Mouse (Mus musculus) left cerebral cortex, adult 2 months (tissue): ENCODE measurements around the gene Tpt1. TPM values are rescaled to one million over a fixed set of nuclear protein-coding genes. Genes with fewer than 3 reads are reported as not detected.

Experiments used
- DNase-seq, 2 experiments: peaks; one replicate each; pipeline ENCODE4 v3.0.0; 2021 to 2022; ENCODE audit warnings: low spot score in 2 of 2, mixed read lengths in 1 of 2; ENCODE audit errors: extremely low spot score in 1 of 2
- H3K27ac ChIP-seq: fragments of 200-600 bp; 2 replicates; pipeline ENCODE4 v1.8.1; 2022
- H3K4me3 ChIP-seq: fragments of 200-600 bp; 2 replicates; pipeline ENCODE4 v1.8.1; 2022
- CTCF ChIP-seq: fragments of 200-600 bp; IDR thresholded peaks from 2 replicates; pipeline ENCODE4 v1.8.1; 2022; ENCODE audit warnings: antibody characterized with exemption, mild to moderate bottlenecking, moderate library complexity
- intact Hi-C: fragments of 180-260 bp; cut with DNase I; formaldehyde crosslinking; loops from one replicate; pipeline ENCODE4 v1.15.1; 2025
- long read RNA-seq, 2 experiments: library from polyadenylated mRNA; stranded (forward); transcript quantifications; one replicate each; pipeline ENCODE4 v2.0.0; 2021; ENCODE audit warnings: borderline mapping rate in 2 of 2
- total RNA-seq, 2 experiments: library from RNA; stranded (reverse); gene quantifications; 2 replicates each; pipeline ENCODE4 v1.2.3; 2021

Tpt1 gene
- total RNA-seq: 100 to 1,000 TPM; 975 to 978 TPM
- long read RNA-seq, experiment 1, transcript Tpt1-201 (6 exons, 1,169 nt): major isoform, 131 of 153 reads
- long read RNA-seq, experiment 1, transcript Tpt1-208 (4 exons, 762 nt): minor isoform, 7 of 153 reads
- long read RNA-seq, experiment 1, partial matches to known transcripts: 6 of 153 reads
- long read RNA-seq, experiment 1, other reads (novel, unspliced or antisense): 9 of 153 reads
- long read RNA-seq, experiment 2, transcript Tpt1-201 (6 exons, 1,169 nt): major isoform, 101 of 117 reads
- long read RNA-seq, experiment 2, partial matches to known transcripts: 3 of 117 reads
- long read RNA-seq, experiment 2, other reads (novel, unspliced or antisense): 9 of 117 reads

- Histone ChIP-seq H3K27ac (peak within 1 kb of the TSS; percentile 99), H3K4me3 (peak within 1 kb of the TSS; percentile 98)
- TF ChIP-seq CTCF: no peak
- peak; percentile 99 for DNase-seq
- intact Hi-C loops: loop anchor here (2.0 to 10.0 kb wide), 2 partner anchors 58 to 570 kb away; partner anchors contain the start of genes Slc25a30 and Tsc22d1
Observed at GRCm38 (mm10) chr14:75844867-75845697, at the start of gene Tpt1. Gene Tpt1, plus strand, starts transcription at chr14:75845093.

GRCm38 (mm10) chr14:75795918-75796317, 49.0 kb upstream of the Tpt1 start:
- Histone ChIP-seq H3K4me3 (no peak overlapping the region), H3K27ac (no peak overlapping the region)
- TF ChIP-seq CTCF: no peak
- intact Hi-C loops: no loop called here
- DNase-seq: no peak

GRCm38 (mm10) chr14:75797769-75798386, 47.0 kb upstream of the Tpt1 start:
- no peak overlapping the region for H3K4me3 ChIP-seq
- intact Hi-C loops: no loop called here
- no peak overlapping the region for H3K27ac ChIP-seq
- no peak for TF ChIP-seq CTCF
- DNase-seq: no peak

- no peak for DNase-seq
- TF ChIP-seq CTCF: no peak
- H3K27ac ChIP-seq: no peak overlapping the region
- H3K4me3 ChIP-seq: no peak overlapping the region
- intact Hi-C loops: no loop called here
Observed at GRCm38 (mm10) chr14:75807800-75808199, 37.1 kb upstream of the Tpt1 start.

- no peak overlapping the region for H3K27ac ChIP-seq
- TF ChIP-seq CTCF: no peak
- no peak for DNase-seq
- no peak overlapping the region for H3K4me3 ChIP-seq
- intact Hi-C loops: no loop called here
Observed at GRCm38 (mm10) chr14:75809931-75810330, 35.0 kb upstream of the Tpt1 start.

- intact Hi-C loops: no loop called here
- DNase-seq: no peak
- TF ChIP-seq CTCF: no peak
- Histone ChIP-seq H3K4me3 (no peak overlapping the region), H3K27ac (no peak overlapping the region)
Observed at GRCm38 (mm10) chr14:75818528-75818927, 26.4 kb upstream of the Tpt1 start.

- intact Hi-C loops: no loop called here
- H3K4me3 ChIP-seq: no peak overlapping the region
- no peak for TF ChIP-seq CTCF
- DNase-seq: no peak
- H3K27ac ChIP-seq: no peak overlapping the region
Observed at GRCm38 (mm10) chr14:75819341-75819740, 25.6 kb upstream of the Tpt1 start.

- Histone ChIP-seq H3K4me3 (no peak overlapping the region), H3K27ac (no peak overlapping the region)
- DNase-seq: no peak
- TF ChIP-seq CTCF: no peak
- intact Hi-C loops: no loop called here
Observed at GRCm38 (mm10) chr14:75820007-75820406, 24.9 kb upstream of the Tpt1 start.

GRCm38 (mm10) chr14:75826851-75827410, 18.0 kb upstream of the Tpt1 start:
- Histone ChIP-seq H3K4me3 (no peak overlapping the region), H3K27ac (no peak overlapping the region)
- intact Hi-C loops: loop anchor here (5.0 kb wide), 1 partner anchor 545 kb away; the partner anchor contains the start of gene Zc3h13
- DNase-seq: no peak
- TF ChIP-seq CTCF: no peak

- intact Hi-C loops: loop anchor here (5.0 kb wide), 1 partner anchor 546 kb away; the partner anchor contains the start of gene Zc3h13
- Histone ChIP-seq H3K27ac (no peak overlapping the region), H3K4me3 (no peak overlapping the region)
- no peak for DNase-seq
- no peak; the same call in none of the 2 replicates for TF ChIP-seq CTCF
Observed at GRCm38 (mm10) chr14:75828221-75828620, 16.7 kb upstream of the Tpt1 start.
